Mouse (Mus musculus) MEL (cell line): ENCODE results near the gene Tpm1.

Experiments
- CTCF ChIP-seq, 3 experiments: IDR thresholded peaks in 2 of 3; conservative IDR thresholded peaks in 1 of 3; 2 replicates each; pipeline ENCODE4 v1.5.1; 2011 to 2012; ENCODE audit warnings: low read length in 3 of 3, low read depth in 2 of 3, mild to moderate bottlenecking in 2 of 3, improper control_type of control experiment in 1 of 3, inconsistent platforms in 1 of 3, mixed read lengths in 1 of 3, moderate library complexity in 1 of 3; ENCODE audit not compliant: control insufficient read depth in 1 of 3, insufficient read depth in 1 of 3, poor library complexity in 1 of 3, severe bottlenecking in 1 of 3
- EP300 ChIP-seq, 2 experiments: IDR thresholded peaks; 2 replicates each; pipeline ENCODE4 v1.6.1; 2011; ENCODE audit warnings: improper control_type of control experiment in 2 of 2, low read length in 2 of 2, low read depth in 1 of 2, mild to moderate bottlenecking in 1 of 2
- GABPA ChIP-seq: IDR thresholded peaks from 2 replicates; pipeline ENCODE4 v1.6.1; 2012; ENCODE audit warnings: low read depth, mild to moderate bottlenecking, inconsistent platforms, low read length, improper control_type of control experiment, moderate library complexity
- KAT2A ChIP-seq: conservative IDR thresholded peaks from 2 replicates; pipeline ENCODE4 v1.6.1; 2012; ENCODE audit warnings: low read depth, low read length, improper control_type of control experiment, inconsistent platforms
- MAFK ChIP-seq: IDR thresholded peaks from 2 replicates; pipeline ENCODE4 v1.6.1; 2011; ENCODE audit warnings: low read depth, mild to moderate bottlenecking, low read length, improper control_type of control experiment, borderline replicate concordance
- MAX ChIP-seq: IDR thresholded peaks from 2 replicates; pipeline ENCODE4 v1.6.1; 2011; ENCODE audit warnings: low read length, improper control_type of control experiment
- MAZ ChIP-seq: IDR thresholded peaks from 2 replicates; pipeline ENCODE4 v1.6.1; 2012; ENCODE audit warnings: low read depth, mild to moderate bottlenecking, inconsistent platforms, low read length, improper control_type of control experiment
- MYC ChIP-seq: IDR thresholded peaks from 2 replicates; pipeline ENCODE4 v1.6.1; 2011; ENCODE audit warnings: low read depth, mild to moderate bottlenecking, low read length, improper control_type of control experiment, moderate library complexity
- NELFE ChIP-seq: IDR thresholded peaks from 2 replicates; pipeline ENCODE4 v1.6.1; 2011; ENCODE audit warnings: low read depth, low read length, improper control_type of control experiment
- POLR2A ChIP-seq, 2 experiments: IDR thresholded peaks; 2 replicates each; pipeline ENCODE4 v1.6.1; 2011 to 2012; ENCODE audit warnings: low read length in 2 of 2, mild to moderate bottlenecking in 2 of 2, control low read depth in 1 of 2, improper control_type of control experiment in 1 of 2, low read depth in 1 of 2, moderate library complexity in 1 of 2; ENCODE audit not compliant: control insufficient read depth in 1 of 2, insufficient read depth in 1 of 2, poor library complexity in 1 of 2
- RAD21 ChIP-seq: IDR thresholded peaks from 2 replicates; pipeline ENCODE4 v1.6.1; 2011; ENCODE audit warnings: mild to moderate bottlenecking, low read depth, low read length, improper control_type of control experiment
- TAL1 ChIP-seq: IDR thresholded peaks from 2 replicates; pipeline ENCODE4 v1.6.1; 2012; ENCODE audit warnings: mild to moderate bottlenecking, inconsistent platforms, low read length, moderate library complexity, mixed read lengths
- USF1 ChIP-seq: IDR thresholded peaks from 2 replicates; pipeline ENCODE4 v1.6.1; 2014; ENCODE audit warnings: low read depth, mild to moderate bottlenecking, inconsistent platforms, low read length, improper control_type of control experiment, moderate library complexity
- ZNF384 ChIP-seq: IDR thresholded peaks from 2 replicates; pipeline ENCODE4 v1.6.1; 2012; ENCODE audit warnings: low read depth, mild to moderate bottlenecking, inconsistent platforms, low read length, improper control_type of control experiment

GRCm38 (mm10) chr9:67001506-67001905 is 47.7 kb downstream of the Tpm1 start:
- TF ChIP-seq ZNF384 (no peak), EP300 (IDR thresholded peaks at IDR 0.05; ENCODE audit: low read depth in 1 of 2, low read length in 2 of 2) (no peak), CTCF (IDR thresholded peaks at IDR 0.05 in 2 of 3, conservative IDR thresholded peaks at IDR 0.05 in 1 of 3; ENCODE audit: control insufficient read depth in 1 of 3, insufficient read depth in 1 of 3, low read depth in 2 of 3, low read length in 3 of 3, poor library complexity in 1 of 3, severe bottlenecking in 1 of 3) (no peak; a peak in 1 of 6 replicates), TAL1 (no peak), MAZ (no peak), MAX (no peak), RAD21 (no peak), POLR2A (IDR thresholded peaks at IDR 0.05; ENCODE audit: control insufficient read depth in 1 of 2, insufficient read depth in 1 of 2, low read depth in 1 of 2, low read length in 2 of 2, poor library complexity in 1 of 2) (0 out of 4 replicates have a peak, but pooled peaks of 1 of the 2 experiments have one; percentile 10), GABPA (no peak), USF1 (no peak), NELFE (no peak; the same call in 1 of the 2 replicates), MAFK (no peak), KAT2A (no peak), MYC (no peak)
